Mouse (Mus musculus): Measurements from ENCODE around the gene Znhit3.

- TF ChIP-seq POLR2A (IDR thresholded peaks at IDR 0.05; ENCODE audit: low read depth, low read length) (no peak), CTCF (conservative IDR thresholded peaks at IDR 0.05; ENCODE audit: insufficient read depth, insufficient read length, low read depth, low read length) (no peak)
Observed at GRCm38 (mm10) chr11:84868786-84869259, 47.3 kb downstream of the Znhit3 start.
